Mouse (Mus musculus) layer of hippocampus, adult 18-20 months (tissue): ENCODE measurements around the gene St6galnac3. TPM values are rescaled to one million over a fixed set of nuclear protein-coding genes. Genes with fewer than 3 reads are reported as not detected.

Experiments used
- DNase-seq, 2 experiments: peaks; one replicate each; pipeline ENCODE4 v3.0.0; 2022; ENCODE audit warnings: low spot score in 2 of 2
- total RNA-seq, 2 experiments: library from RNA; stranded (reverse); gene quantifications; 2 replicates each; pipeline ENCODE4 v1.2.3; 2021

Gene St6galnac3
- total RNA-seq, 2 experiments from 2014 or later = 24.7 to 27.0 TPM

DNA sequence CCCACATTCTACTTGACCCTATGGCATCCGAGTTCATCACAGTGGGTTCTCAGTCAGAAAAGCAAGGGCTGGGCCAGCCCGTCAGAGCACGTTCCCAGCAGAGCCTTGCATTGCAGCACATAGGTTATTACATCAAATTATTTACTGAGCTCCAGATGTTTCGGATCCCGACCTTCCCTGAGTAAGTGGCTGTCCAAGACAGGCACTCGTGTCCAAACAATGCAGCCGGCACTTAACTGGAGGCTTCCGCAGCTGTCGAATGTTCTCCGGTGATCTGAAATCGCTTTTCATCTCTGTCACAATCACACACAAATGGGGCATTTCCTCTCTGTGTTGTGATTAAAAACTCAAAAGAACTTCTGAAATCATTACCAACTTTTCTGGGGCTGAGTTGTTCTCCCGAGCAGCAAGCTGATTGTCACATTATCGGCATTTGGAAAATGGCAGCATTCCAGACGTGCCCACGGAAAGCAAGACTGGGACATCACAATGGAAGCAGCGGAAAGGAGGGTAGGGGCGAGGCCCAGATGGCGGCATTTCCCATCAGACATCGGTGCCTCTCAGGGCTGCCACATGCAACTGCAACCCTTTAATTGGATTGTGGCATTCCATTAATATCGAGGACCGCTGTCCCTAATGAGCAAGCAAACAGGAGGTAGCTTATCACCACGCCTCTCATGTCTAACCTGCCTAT, 428.5 kb downstream of the St6galnac3 start:
- DNase-seq = peak; percentile 90 to 94

GRCm38 (mm10) chr3:153292853-153293252, 432.1 kb downstream of the St6galnac3 start:
- no peak for DNase-seq

DNA sequence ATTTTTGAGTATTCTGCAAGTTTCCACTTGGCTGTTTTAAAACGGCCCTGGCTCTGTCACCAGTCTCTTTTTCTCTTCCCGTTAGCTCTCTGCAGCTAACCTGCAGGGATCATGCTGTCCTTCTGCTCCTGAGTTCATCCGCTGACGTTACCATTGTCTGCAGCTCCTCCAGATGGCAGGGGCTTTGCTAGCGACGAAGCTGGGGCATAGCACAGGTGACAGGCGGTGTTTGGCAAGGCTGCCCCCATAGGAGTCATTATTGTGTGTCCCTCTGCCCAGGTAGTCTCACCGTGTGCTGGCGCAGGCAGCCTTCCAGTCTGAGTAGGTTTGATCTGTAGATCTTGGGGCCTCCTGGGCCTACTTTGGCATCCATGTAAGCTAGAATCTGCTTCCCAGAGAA, 432.6 kb downstream of the St6galnac3 start:
- DNase-seq = no peak

DNA sequence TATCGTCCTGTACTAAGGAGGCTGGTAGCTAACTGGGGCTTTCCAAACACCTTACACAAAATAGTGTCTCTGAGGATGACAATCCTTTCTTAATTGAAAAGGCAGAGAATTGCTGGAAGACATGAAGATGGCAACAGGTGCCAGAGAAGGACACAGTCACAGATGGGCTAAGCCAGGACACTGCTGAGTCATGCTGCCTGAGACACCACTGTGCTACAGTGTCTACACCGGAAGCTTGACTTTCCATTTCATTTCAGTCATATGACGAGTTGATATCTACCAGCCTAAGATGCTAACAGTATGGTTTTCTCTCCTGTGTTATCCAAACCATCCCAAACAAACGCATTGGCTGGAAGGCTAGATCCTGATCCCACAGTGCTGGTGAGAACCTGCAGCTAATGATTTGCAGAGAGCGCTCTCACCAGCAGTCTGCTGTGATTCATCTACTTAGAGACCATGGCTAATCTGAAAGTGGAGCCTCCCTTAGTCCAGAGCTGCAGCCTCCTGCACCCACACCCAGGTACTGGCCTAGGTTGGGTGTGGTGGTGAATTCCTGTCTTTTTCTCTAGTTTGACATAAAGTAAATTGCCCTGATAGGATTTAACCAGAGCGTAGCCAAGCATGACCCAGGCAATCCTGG, 433.4 kb downstream of the St6galnac3 start:
- DNase-seq = no peak

DNA sequence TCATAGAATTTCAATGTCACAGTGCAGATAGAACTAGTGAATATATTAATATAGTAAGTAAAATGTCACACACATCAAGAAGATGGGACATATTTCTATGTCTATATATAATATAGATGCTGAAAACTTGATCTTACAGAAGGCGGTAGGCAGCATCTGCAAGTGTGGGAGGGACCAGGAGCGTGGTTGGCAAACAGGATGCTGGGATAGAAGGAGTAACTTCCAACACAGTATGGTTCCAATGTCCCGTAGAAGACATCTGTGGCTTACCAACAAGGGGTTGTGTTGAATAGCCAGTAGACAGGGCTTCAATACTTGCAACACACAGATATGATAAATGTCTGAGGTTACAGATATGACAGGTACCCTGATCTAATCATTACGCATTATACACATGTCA, 435.0 kb downstream of the St6galnac3 start:
- peak in 1 of 2 experiments; percentile 67 for DNase-seq

GRCm38 (mm10) chr3:153287564-153287963, 437.4 kb downstream of the St6galnac3 start:
- DNase-seq = no peak

GRCm38 (mm10) chr3:153287081-153287480, 437.9 kb downstream of the St6galnac3 start:
- DNase-seq = no peak

GRCm38 (mm10) chr3:153282123-153282765, 442.7 kb downstream of the St6galnac3 start:
- no peak for DNase-seq

DNA sequence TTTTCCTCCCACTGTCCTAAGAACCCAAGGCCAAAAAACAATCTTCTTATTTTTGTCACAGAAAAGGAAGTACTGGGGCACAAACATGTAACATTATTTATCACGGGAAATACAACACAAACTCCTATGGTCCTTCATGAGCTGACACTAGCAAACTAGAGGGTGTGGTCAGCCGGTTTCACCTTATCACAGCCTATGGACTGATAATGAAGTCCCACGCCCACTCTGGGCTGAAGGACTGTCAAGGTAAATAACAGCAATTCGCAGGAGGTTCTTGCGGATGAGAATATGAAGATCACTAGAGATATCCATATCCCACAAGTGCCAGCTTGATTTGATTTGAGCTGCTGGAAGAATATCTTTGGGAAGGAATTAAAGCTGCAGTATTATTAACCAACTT, 446.7 kb downstream of the St6galnac3 start:
- no peak for DNase-seq

GRCm38 (mm10) chr3:153277389-153277999, 447.5 kb downstream of the St6galnac3 start:
- peak; percentile 66 to 79 for DNase-seq

DNA sequence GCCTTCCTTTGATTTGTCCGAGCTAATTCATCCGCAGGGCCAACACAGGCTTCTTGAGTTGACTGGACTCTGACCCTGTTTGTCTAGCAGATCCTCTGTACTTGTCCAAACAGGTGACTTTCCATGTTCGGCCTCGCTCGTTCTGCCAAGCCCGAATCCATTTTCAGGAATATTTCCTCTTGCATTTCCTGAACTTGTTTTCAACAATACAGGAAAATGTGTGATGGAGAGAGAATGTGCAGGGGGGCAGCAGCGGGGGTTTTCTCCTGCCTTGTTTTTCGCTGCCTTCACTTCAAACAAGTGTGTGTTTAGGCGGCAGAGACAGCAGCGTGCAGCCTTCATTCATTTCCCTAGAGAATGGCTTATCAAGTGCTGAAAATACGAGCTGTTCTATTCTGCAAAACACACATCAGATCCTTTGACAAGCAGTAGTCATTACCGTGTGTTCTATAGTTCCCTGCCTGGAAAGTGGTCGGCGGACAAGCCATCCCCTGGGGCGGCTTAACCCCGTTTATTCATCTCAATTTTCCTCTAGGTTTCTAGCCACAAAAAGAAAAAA, 448.1 kb downstream of the St6galnac3 start:
- peak in 1 of 2 experiments; percentile 56 for DNase-seq

GRCm38 (mm10) chr3:153276101-153276829, 448.7 kb downstream of the St6galnac3 start:
- no peak for DNase-seq

- no peak for DNase-seq
Observed at GRCm38 (mm10) chr3:153272241-153272640, 452.7 kb downstream of the St6galnac3 start.

GRCm38 (mm10) chr3:153267397-153267796, 457.6 kb downstream of the St6galnac3 start:
- no peak for DNase-seq

DNA sequence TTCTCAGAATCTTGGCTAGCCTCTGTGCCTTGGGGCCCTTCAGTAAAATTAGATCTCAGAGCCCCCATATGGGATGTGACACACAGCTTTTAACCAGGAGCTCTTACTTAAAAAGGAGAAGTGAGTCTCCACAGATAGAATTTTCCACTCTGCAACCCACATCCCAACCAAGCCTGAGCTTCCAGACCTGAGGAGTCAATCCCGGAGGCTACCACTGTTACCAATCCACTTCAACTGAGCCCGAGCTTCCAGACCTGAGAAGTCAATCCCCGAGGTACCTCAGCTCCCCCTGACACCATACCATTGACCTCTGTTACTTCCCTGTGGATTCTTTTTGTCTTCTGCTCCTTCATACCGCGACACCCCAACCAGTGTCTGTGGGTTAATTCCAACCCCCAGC, 463.0 kb downstream of the St6galnac3 start:
- DNase-seq = no peak

GRCm38 (mm10) chr3:153260225-153260933, 464.6 kb downstream of the St6galnac3 start:
- DNase-seq = no peak

DNA sequence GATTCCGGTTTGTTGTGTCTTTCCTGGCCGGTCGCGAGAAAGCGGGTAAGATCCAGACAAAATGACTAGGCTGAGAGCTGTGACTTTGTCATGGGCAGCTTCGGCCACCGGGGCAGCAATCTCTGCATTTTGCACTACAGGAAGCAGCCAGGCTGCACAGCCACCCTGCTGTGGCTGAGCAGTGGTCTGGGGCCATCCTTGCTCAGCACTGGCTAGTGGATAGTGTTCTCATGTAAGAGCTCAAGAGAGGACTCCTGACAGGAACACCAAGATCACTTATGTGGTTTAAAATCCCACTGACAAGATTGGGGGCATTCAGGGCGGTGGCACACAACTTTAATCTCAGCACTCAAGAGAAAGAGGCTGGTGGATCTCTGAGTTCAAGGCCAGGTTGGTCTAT, 469.1 kb downstream of the St6galnac3 start:
- DNase-seq = no peak

DNA sequence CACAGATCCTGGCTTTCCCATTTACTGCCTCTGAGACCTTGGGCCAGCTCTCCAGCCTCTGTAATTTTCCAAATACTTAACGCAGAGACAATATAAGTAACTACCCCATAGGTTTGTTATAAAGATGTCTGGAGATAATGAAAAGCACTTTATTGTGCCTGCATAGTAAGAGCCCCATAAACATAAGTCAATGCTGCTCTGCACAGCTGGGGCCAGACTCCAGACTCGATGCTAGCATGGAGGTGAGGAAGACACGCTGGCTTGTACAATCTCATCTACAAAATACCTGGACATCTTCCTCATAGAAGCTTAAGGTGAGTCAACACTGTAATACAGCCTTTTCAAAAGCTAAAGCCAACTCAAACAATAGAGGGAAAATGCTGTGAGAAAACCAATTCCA, 473.3 kb downstream of the St6galnac3 start:
- no peak for DNase-seq

DNA sequence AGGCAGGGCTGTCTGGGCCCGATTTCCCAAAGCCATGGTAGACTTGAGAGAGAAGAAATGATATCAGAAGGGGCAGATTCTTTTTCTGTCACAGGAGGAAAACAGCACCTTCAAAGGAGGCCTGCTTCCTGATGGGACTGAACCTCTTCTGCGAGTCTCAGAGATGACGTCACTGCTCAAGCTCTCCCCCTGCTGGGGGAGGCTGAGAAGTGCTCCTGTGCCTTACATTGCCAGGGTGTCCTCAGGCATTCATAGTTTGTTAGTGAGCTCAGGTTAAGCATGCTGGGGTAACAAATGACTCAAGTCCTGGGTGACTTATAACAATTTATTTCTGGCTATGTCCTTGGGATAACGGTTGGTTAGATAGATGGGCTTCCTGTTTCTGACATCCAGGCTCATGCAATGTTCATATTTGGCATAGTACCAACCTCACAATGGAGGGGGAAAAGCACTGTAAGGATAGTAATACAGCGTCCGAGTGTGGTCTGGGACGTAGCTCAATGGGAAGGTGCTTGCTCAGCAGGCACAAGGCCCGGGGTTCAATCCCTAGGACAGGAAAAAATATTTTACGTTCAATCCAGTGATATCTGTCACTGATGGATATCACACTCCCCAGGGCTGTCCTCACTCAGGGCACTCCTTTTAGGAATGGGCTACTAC, 474.2 kb downstream of the St6galnac3 start:
- peak; percentile 72 to 82 for DNase-seq

DNA sequence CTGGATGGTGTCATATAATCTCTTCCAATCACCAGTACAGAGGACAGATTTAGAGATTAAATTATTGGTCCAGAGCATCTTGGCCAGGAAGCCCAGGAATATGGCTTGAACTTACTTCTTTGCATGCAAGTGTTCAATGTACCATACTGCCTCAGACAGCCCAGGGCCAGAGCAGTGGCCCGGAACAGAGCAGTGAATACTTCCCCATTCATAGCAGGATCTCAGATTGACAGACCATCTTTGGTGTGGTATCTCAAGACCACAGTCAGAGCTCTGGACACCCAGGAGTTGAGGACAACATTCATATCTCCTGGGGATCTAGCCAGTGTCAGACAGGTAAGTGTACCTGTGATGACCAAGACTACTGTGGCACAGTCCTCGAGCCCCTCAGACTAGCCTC, 476.1 kb downstream of the St6galnac3 start:
- DNase-seq = no peak
